Mouse (Mus musculus) kidney, embryonic 16.5 days (tissue): ENCODE data around the gene Serping1. TPM values are rescaled to one million over a fixed set of nuclear protein-coding genes. Genes with fewer than 3 reads are reported as not detected.
A peak's percentile ranks its signal among the peaks of the same experiment; 100 is the strongest.

Experiments used
- ATAC-seq: fragments of 200-750 bp; cut with Nextera tagmentation; 2 replicates; pipeline ENCODE4 v1.8.0; 2017; ENCODE audit warnings: moderate TSS enrichment; ENCODE audit not compliant: low FRiP score, low TSS enrichment
- H3K27ac ChIP-seq: fragments of 300-500 bp; sonication (generic); 2 replicates; pipeline ENCODE4 v1.5.1; 2014; ENCODE audit warnings: low read length
- H3K27me3 ChIP-seq: fragments of 300-500 bp; sonication (generic); 2 replicates; pipeline ENCODE4 v1.6.1; 2014; ENCODE audit warnings: low read length, control low read depth, mixed read lengths; ENCODE audit not compliant: insufficient read depth
- H3K36me3 ChIP-seq: fragments of 300-500 bp; sonication (generic); 2 replicates; pipeline ENCODE4 v1.6.1; 2014; ENCODE audit warnings: low read length, control low read depth, mixed read lengths; ENCODE audit not compliant: insufficient read depth
- H3K4me1 ChIP-seq: fragments of 300-500 bp; sonication (generic); 2 replicates; pipeline ENCODE4 v1.6.1; 2014; ENCODE audit warnings: low read length, control low read depth, mixed read lengths; ENCODE audit not compliant: insufficient read depth
- H3K4me2 ChIP-seq: fragments of 300-500 bp; sonication (generic); replicated peaks from 2 replicates; pipeline ENCODE4 v1.6.1; 2014; ENCODE audit warnings: low read depth, low read length
- H3K4me3 ChIP-seq: fragments of 300-500 bp; sonication (generic); 2 replicates; pipeline ENCODE4 v1.5.1; 2014; ENCODE audit warnings: mild to moderate bottlenecking, low read length
- H3K9ac ChIP-seq: fragments of 300-500 bp; sonication (generic); replicated peaks from 2 replicates; pipeline ENCODE4 v1.6.1; 2014; ENCODE audit warnings: low read length
- H3K9me3 ChIP-seq: fragments of 300-500 bp; sonication (generic); 2 replicates; pipeline ENCODE4 v1.6.1; 2016; ENCODE audit warnings: low read length, control low read depth
- WGBS: fragments of 180-500 bp; shearing (Covaris S2); extraction: QIAGEN DNeasy Blood & Tissue Kit; methylation state at CpG from one replicate; pipeline ENCODE4 v1.1.7; 2014; 5-methylcytosine and 5-hydroxymethylcytosine counted together
- polyA plus RNA-seq: library from polyadenylated mRNA; unstranded; fragments of >200 nt; fragmentation: Nextera tagmentation; extraction: Ambion mirVana; gene quantifications from 2 replicates; pipeline ENCODE4 v1.2.1, GENCODE M21; 2015

The Serping1 gene
- 115 and 119 TPM in 2 replicates for polyA plus RNA-seq

GRCm38 (mm10) chr2:84775241-84775640, at the start of gene Serping1:
Serping1 (minus strand) TSS chr2:84775444.
- H3K9ac ChIP-seq, result peak within 1 kb of the TSS; percentile 72
- peaks cover 13% of the 10 kb centered on the region for H3K4me1 ChIP-seq
- no peaks in the 10 kb centered on the region for H3K27me3 ChIP-seq
- H3K27ac ChIP-seq, result peak within 1 kb of the TSS; percentile 81
- peak within 1 kb of the TSS; percentile 49 for H3K4me3 ChIP-seq
- ATAC-seq, result peak; percentile 71
- WGBS, result 42% methylated on average over 9 of the region's 9 CpGs
- H3K4me2 ChIP-seq, result peak within 1 kb of the TSS; percentile 65
- H3K36me3 ChIP-seq, result no peaks in the 10 kb centered on the region
- no peaks in the 10 kb centered on the region for H3K9me3 ChIP-seq

DNA sequence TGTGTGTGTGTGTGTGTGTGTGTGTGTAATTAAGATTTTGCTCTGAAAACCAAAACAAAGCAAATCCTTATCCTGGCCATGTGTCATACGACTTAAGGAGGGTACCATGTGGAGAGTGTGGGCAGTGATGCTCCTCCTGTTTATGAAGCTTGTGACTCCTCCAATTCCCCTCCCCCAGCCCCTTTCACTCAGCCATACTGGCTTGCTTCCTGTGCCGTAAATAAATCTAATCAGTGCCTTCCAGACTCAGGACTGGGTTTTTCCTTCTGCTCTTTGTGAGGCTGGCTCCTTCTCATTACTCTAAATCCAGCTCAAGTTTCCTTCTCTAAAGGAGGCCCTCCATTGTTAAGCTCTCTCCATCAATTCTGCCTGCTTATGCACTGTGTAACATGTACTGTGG, 48.0 kb upstream of the Serping1 start:
- no peak for ATAC-seq
- no peak overlapping the region for H3K9ac ChIP-seq

DNA sequence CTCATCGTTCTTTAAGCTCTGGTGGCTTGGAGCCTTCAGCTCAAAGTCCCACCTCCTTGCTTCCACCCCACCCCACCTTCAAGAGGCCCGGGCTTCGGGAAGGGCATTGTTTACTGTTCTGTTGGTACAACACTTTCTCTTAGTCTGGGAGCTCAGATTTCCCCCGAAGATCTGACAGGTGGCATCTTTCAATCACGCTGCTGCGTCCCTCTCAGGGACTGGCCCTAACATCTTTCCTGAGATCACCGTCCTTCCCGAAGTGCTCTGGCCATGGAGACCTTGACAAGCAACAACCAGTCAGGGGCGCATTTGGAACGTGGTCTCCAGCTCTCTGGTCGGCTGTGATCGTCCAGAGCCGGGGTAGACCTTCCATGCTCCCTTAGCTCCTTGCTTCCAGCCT, 47.3 kb upstream of the Serping1 start, which contains the start of gene Smtnl1:
Smtnl1 (minus strand) TSS at position 101 of the 400 bp plus-strand sequence.
- H3K4me1 ChIP-seq, result peaks cover 14% of the 10 kb centered on the region; the same call in 1 of the 2 replicates
- no peak within 1 kb of the TSS for H3K4me3 ChIP-seq
- 0 out of 2 replicates have a peak within 1 kb of the TSS, but pooled peaks have one; percentile 1 for H3K27ac ChIP-seq
- no peaks in the 10 kb centered on the region for H3K9me3 ChIP-seq
- WGBS, result 50% methylated on average over 13 of the region's 13 CpGs
- no peaks in the 10 kb centered on the region for H3K27me3 ChIP-seq
- H3K36me3 ChIP-seq, result no peaks in the 10 kb centered on the region
- no peak within 1 kb of the TSS for H3K4me2 ChIP-seq
- no peak for ATAC-seq
- H3K9ac ChIP-seq, result no peak within 1 kb of the TSS

More for the DNA sequence above, 48.0 kb upstream of the Serping1 start:
- Histone ChIP-seq H3K4me2 (no peak overlapping the region), H3K36me3 (no peaks in the 10 kb centered on the region), H3K27me3 (no peaks in the 10 kb centered on the region), H3K4me1 (peaks cover 20% of the 10 kb centered on the region), H3K27ac (no peak overlapping the region), H3K9me3 (no peaks in the 10 kb centered on the region), H3K4me3 (no peak overlapping the region)
- 15% methylated on average over 2 of the region's 2 CpGs for WGBS

- no peak for ATAC-seq
- Histone ChIP-seq H3K36me3 (no peaks in the 10 kb centered on the region), H3K9ac (no peak overlapping the region), H3K27ac (no peak overlapping the region), H3K27me3 (no peaks in the 10 kb centered on the region), H3K4me2 (no peak overlapping the region), H3K4me1 (0 out of 2 replicates have a peak, but pooled peaks cover 9% of the 10 kb centered on the region), H3K9me3 (no peaks in the 10 kb centered on the region), H3K4me3 (no peak overlapping the region)
- WGBS, result 20% methylated on average over 3 of the region's 3 CpGs
Observed at GRCm38 (mm10) chr2:84819861-84820260, 44.6 kb upstream of the Serping1 start.

DNA sequence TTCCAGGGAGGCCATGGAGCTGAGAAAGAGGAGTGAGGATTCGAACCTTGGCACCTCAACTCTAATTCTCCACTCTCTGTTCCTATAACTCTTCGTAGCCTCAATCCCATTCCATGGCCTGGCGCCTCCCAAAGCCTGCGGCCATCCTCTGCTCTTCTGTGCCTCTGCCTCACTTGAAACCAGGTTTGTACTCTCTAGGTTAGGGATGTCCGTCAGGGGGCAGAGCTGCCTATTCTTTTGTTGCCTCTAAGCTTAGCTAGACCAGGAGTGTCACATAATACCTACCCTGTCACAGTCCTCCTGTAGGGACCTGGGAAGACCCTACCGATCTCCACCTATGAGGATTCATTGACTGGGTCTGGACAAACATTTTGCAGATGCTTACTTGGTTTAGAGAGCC, 37.4 kb upstream of the Serping1 start:
- no peak overlapping the region for H3K9ac ChIP-seq
- peaks cover 6% of the 10 kb centered on the region for H3K4me1 ChIP-seq
- no peak for ATAC-seq
- no peak overlapping the region for H3K4me2 ChIP-seq
- WGBS, result 84% methylated on average over 6 of the region's 6 CpGs
- H3K27me3 ChIP-seq, result no peaks in the 10 kb centered on the region
- H3K36me3 ChIP-seq, result no peaks in the 10 kb centered on the region
- no peaks in the 10 kb centered on the region for H3K9me3 ChIP-seq
- H3K4me3 ChIP-seq, result no peak overlapping the region
- H3K27ac ChIP-seq, result no peak overlapping the region

DNA sequence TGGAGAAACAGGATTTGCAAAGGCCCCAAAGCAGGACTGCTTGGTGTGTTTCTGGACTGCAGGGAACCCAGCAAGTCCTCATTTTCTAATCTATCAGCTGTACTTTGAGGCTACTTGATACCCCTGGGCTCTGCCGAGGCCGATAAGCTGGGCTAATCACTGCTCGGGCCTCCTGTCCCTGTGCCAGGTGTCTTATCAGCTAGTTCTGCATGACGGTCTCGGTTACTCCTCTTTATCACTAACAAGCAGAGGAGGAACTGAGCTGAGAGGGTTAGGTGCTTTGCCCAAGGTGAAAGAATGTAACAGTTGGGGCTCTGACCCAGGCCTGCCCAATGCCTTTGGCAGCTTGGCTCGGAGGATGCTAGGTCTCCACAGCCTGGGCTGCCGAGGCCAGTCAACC, 36.6 kb upstream of the Serping1 start:
- no peak overlapping the region for H3K9ac ChIP-seq
- no peak overlapping the region for H3K27ac ChIP-seq
- ATAC-seq, result peak; percentile 50
- H3K27me3 ChIP-seq, result no peaks in the 10 kb centered on the region
- H3K4me3 ChIP-seq, result no peak overlapping the region
- peaks cover 6% of the 10 kb centered on the region for H3K4me1 ChIP-seq
- no peaks in the 10 kb centered on the region for H3K36me3 ChIP-seq
- no peak overlapping the region for H3K4me2 ChIP-seq
- WGBS, result 64% methylated on average over 7 of the region's 7 CpGs
- no peaks in the 10 kb centered on the region for H3K9me3 ChIP-seq

DNA sequence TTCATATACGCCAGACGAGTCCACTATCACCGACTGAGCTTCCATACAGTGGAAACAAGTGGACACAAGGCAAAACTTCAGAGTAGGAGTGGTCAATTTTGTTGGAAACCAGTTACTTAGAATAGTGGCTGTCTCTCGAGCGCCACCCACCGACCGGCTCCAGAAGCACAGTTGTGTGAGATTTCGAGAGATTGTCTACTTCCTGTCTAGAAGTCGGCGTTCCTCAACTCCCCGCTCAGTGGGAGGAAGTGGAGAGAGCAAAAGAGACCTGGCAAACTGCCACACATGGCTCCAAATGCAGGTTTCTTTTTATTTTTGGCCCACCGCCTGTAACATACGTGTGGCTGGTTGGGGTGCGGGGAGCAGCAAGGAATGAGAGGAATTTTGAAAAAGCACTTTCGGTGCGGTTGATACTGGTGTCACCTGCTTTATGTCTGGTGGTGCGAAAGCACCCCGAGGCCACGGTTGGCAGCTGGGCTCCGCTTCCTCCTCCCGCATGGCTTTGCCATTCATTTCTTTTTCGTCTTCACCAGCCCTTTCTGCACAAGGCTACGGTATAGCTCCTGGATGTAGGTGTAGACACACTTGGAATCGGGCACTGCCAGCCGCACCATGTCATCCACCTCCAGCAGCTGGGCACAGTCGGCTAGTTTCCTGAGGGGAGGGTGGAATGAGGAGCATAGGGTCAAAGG, 35.8 kb upstream of the Serping1 start:
- Histone ChIP-seq H3K4me2 (peak overlapping the region; percentile 55), H3K9ac (peak overlapping the region; percentile 37), H3K4me1 (peaks cover 6% of the 10 kb centered on the region), H3K36me3 (no peaks in the 10 kb centered on the region), H3K4me3 (peak overlapping the region; percentile 31), H3K27me3 (no peaks in the 10 kb centered on the region), H3K9me3 (no peaks in the 10 kb centered on the region), H3K27ac (no peak overlapping the region)
- peak; percentile 72 for ATAC-seq
- WGBS, result 27% methylated on average over 26 of the region's 26 CpGs

DNA sequence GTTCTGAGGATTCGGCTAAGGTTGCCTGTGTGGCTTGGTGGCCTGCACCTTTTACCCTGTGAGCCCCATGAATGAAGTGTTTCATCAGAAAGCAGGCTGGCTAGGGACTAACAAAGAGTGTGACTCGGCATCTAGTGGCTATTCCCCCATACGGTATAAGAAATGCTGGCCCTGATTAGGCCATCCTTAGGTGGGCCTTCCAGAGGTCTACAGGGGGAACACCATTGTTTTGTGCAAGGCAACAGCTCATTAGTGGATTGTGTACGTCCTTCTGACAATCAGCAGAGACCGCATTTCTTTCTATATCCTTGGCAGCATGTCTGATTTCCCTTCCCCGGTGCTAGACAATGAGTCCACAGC, 35.3 kb upstream of the Serping1 start:
- WGBS, result 77% methylated on average over 6 of the region's 6 CpGs
- Histone ChIP-seq H3K27ac (no peak overlapping the region), H3K4me2 (no peak overlapping the region), H3K4me1 (peaks cover 6% of the 10 kb centered on the region), H3K4me3 (no peak overlapping the region), H3K27me3 (no peaks in the 10 kb centered on the region), H3K36me3 (no peaks in the 10 kb centered on the region), H3K9me3 (no peaks in the 10 kb centered on the region), H3K9ac (no peak overlapping the region)
- ATAC-seq, result peak; percentile 28; the same call in 1 of the 2 replicates

DNA sequence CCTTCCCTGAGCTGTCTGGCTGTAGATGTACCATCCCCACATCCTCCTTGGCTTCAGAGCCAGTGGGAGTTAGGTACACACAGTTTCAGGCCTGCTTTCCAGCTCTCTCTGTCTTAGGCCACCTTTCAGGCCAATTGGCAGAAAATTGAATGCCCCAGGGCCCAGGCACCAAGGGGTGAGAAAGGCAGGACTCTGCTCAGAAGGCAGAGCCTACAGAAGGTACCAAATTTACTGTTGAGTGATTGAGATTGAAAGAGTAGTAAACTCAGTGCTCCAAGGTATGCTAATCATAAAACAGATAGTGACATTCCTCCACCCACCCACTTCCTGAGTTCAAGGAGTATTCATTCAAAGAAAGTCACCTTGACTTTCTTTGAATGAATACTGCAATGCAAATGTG, 34.1 kb upstream of the Serping1 start:
- Histone ChIP-seq H3K9me3 (no peaks in the 10 kb centered on the region), H3K9ac (no peak overlapping the region), H3K4me2 (no peak overlapping the region), H3K4me1 (peaks cover 6% of the 10 kb centered on the region), H3K36me3 (no peaks in the 10 kb centered on the region), H3K27me3 (no peaks in the 10 kb centered on the region), H3K27ac (no peak overlapping the region), H3K4me3 (no peak overlapping the region)
- no peak for ATAC-seq

GRCm38 (mm10) chr2:84806546-84806945, 31.3 kb upstream of the Serping1 start:
- ATAC-seq, result no peak
- Histone ChIP-seq H3K9ac (no peak overlapping the region), H3K36me3 (no peaks in the 10 kb centered on the region), H3K27ac (no peak overlapping the region), H3K9me3 (no peaks in the 10 kb centered on the region), H3K27me3 (no peaks in the 10 kb centered on the region), H3K4me2 (no peak overlapping the region), H3K4me1 (peaks cover 6% of the 10 kb centered on the region), H3K4me3 (no peak overlapping the region)
- 55% methylated on average over 5 of the region's 5 CpGs for WGBS
